In the genomic region with DNA sequence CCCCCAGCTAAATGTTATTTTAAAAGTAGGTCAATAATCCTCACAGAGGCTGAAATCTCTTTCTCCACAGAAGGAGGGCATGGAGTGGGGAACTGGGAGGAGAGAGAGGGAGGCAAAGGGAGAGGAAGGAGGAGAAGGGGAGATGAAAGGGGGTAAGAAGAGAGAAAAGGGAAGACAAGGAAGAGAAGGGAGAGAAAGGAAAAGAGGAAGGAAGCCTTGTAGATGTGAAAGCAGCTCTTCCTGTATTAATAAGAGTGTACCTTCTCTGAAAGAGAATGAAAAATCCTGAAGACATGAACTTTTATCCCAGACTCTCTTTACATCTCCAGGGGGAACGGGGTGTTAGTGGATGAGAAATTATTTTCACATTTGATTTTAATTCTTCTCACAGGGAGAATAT, we compare ENCODE assay signal across 20 mouse cellular contexts. TPM values are rescaled to one million over a fixed set of nuclear protein-coding genes. Genes with fewer than 3 reads are reported as not detected.
DNase-seq lines count a peak whose midpoint lies in the region; ATAC-seq and TF ChIP-seq lines count a peak whose summit lies in the region.
"Had no signal": no experiment of that assay in that cellular context is flagged by ENCODE, and none has a peak within 500 bp of the region (broad histone marks: within the 10 kb centered on the region; RNA-seq: fewer than 3 reads in every experiment).

No protein-coding gene starts in this region.

- no peak for DNase-seq in intestine, embryonic 14.5 days (ENCODE audit: low spot score)
- no peak for DNase-seq in midbrain, postnatal 0 days (ENCODE audit: low spot score)
- no peak for DNase-seq in midbrain, embryonic 10.5 days (ENCODE audit: low spot score)
- no peak for DNase-seq in forebrain, postnatal 0 days
- DNase-seq: adrenal gland, postnatal 10 days; cerebellum, adult 2 months; gastrocnemius, postnatal 36 days; lung, adult 18-20 months; right cerebral cortex, adult 18-20 months had no signal

- TF ChIP-seq CTCF in midbrain, postnatal 0 days (IDR thresholded peaks at IDR 0.05): no peak
- TF ChIP-seq CTCF in cortical plate, adult 2 months (IDR thresholded peaks at IDR 0.05; ENCODE audit: extremely low read depth, insufficient read depth, low read length): no peak
- no peak for TF ChIP-seq CTCF in forebrain, postnatal 0 days (IDR thresholded peaks at IDR 0.05; ENCODE audit: low read depth)

- ATAC-seq in intestine, embryonic 14.5 days (replicated peaks; ENCODE audit: low FRiP score, low TSS enrichment, low read depth): no peak
- ATAC-seq in intestine, embryonic 15.5 days: no peak
- ATAC-seq in midbrain, postnatal 0 days (ENCODE audit: low FRiP score): no peak
- no peak for ATAC-seq in forebrain, postnatal 0 days

- no peaks in the 10 kb centered on the region for H3K79me2 ChIP-seq in macrophage (ENCODE audit: inconsistent target)

- no peaks in the 10 kb centered on the region for H3K9me3 ChIP-seq in intestine, embryonic 14.5 days (ENCODE audit: control insufficient read depth, low read length)
- H3K9me3 ChIP-seq in intestine, embryonic 15.5 days: no peaks in the 10 kb centered on the region
- no peaks in the 10 kb centered on the region for H3K9me3 ChIP-seq in midbrain, postnatal 0 days (ENCODE audit: low read length)
- peaks cover 6% of the 10 kb centered on the region; the same call in 1 of the 2 replicates for H3K9me3 ChIP-seq in midbrain, embryonic 10.5 days (replicated peaks)
- H3K9me3 ChIP-seq in forebrain, postnatal 0 days (ENCODE audit: low read length): no peaks in the 10 kb centered on the region
- H3K9me3 ChIP-seq: embryonic facial prominence, embryonic 15.5 days had no signal

- H3K4me3 ChIP-seq in intestine, embryonic 14.5 days (ENCODE audit: low read depth, low read length): no peak overlapping the region
- no peak overlapping the region for H3K4me3 ChIP-seq in intestine, embryonic 15.5 days (replicated peaks)
- no peak overlapping the region for H3K4me3 ChIP-seq in midbrain, postnatal 0 days (ENCODE audit: low read depth, low read length)
- H3K4me3 ChIP-seq in midbrain, embryonic 10.5 days: no peak overlapping the region
- no peak overlapping the region for H3K4me3 ChIP-seq in cortical plate, adult 2 months (ENCODE audit: insufficient read depth, low read length)
- no peak overlapping the region for H3K4me3 ChIP-seq in macrophage (ENCODE audit: inconsistent target)
- no peak overlapping the region for H3K4me3 ChIP-seq in forebrain, postnatal 0 days (ENCODE audit: low read depth, low read length)
- H3K4me3 ChIP-seq: embryonic facial prominence, embryonic 15.5 days; heart, embryonic 12.5 days; myocyte had no signal

- peak overlapping the region; percentile 17; the same call in 1 of the 2 replicates for H3K27ac ChIP-seq in intestine, embryonic 14.5 days (ENCODE audit: low read depth)
- H3K27ac ChIP-seq in intestine, embryonic 15.5 days: no peak overlapping the region
- peak overlapping the region; percentile 69 for H3K27ac ChIP-seq in midbrain, postnatal 0 days (ENCODE audit: low read depth, low read length)
- H3K27ac ChIP-seq in midbrain, embryonic 10.5 days (replicated peaks): no peak overlapping the region
- H3K27ac ChIP-seq in cortical plate, adult 2 months (ENCODE audit: insufficient read depth, low read length): peak overlapping the region; percentile 41; the same call in 1 of the 2 replicates
- peak overlapping the region; percentile 71 for H3K27ac ChIP-seq in macrophage
- H3K27ac ChIP-seq in forebrain, postnatal 0 days (ENCODE audit: low read depth, low read length): no peak overlapping the region

- WGBS in intestine, embryonic 14.5 days: 82% methylated on average over 1 of the region's 1 CpGs
- WGBS in intestine, embryonic 15.5 days: 89% methylated on average over 1 of the region's 1 CpGs
- WGBS in midbrain, postnatal 0 days: 94% methylated on average over 1 of the region's 1 CpGs
- 94% methylated on average over 1 of the region's 1 CpGs for WGBS in midbrain, embryonic 10.5 days
- WGBS in macrophage (ENCODE audit: missing documents): 63% methylated on average over 1 of the region's 1 CpGs
- 89% methylated on average over 1 of the region's 1 CpGs for WGBS in forebrain, postnatal 0 days

- no peak for TF ChIP-seq POLR2A in cortical plate, adult 2 months (IDR thresholded peaks at IDR 0.05; ENCODE audit: extremely low read depth, insufficient read depth, low read length)

- no peaks in the 10 kb centered on the region for H3K27me3 ChIP-seq in intestine, embryonic 14.5 days (replicated peaks; ENCODE audit: control insufficient read depth, insufficient read depth, low read length)
- H3K27me3 ChIP-seq in intestine, embryonic 15.5 days (replicated peaks): no peaks in the 10 kb centered on the region
- H3K27me3 ChIP-seq in midbrain, postnatal 0 days (ENCODE audit: insufficient read depth, low read length): no peaks in the 10 kb centered on the region
- no peaks in the 10 kb centered on the region for H3K27me3 ChIP-seq in midbrain, embryonic 10.5 days (ENCODE audit: low read depth, poor library complexity, severe bottlenecking)
- no peaks in the 10 kb centered on the region for H3K27me3 ChIP-seq in forebrain, postnatal 0 days (ENCODE audit: insufficient read depth, low read length)
- H3K27me3 ChIP-seq: embryonic facial prominence, embryonic 15.5 days; heart, embryonic 12.5 days had no signal

- no peaks in the 10 kb centered on the region for H3K36me3 ChIP-seq in intestine, embryonic 14.5 days (ENCODE audit: control insufficient read depth, insufficient read depth, low read length)
- H3K36me3 ChIP-seq in intestine, embryonic 15.5 days: no peaks in the 10 kb centered on the region
- H3K36me3 ChIP-seq in midbrain, postnatal 0 days (ENCODE audit: insufficient read depth, low read length): no peaks in the 10 kb centered on the region
- H3K36me3 ChIP-seq in midbrain, embryonic 10.5 days: no peaks in the 10 kb centered on the region
- no peaks in the 10 kb centered on the region for H3K36me3 ChIP-seq in macrophage (ENCODE audit: inconsistent target)
- no peaks in the 10 kb centered on the region for H3K36me3 ChIP-seq in forebrain, postnatal 0 days (ENCODE audit: insufficient read depth)
- H3K36me3 ChIP-seq: embryonic facial prominence, embryonic 15.5 days; heart, embryonic 12.5 days had no signal

- no peak overlapping the region for H3K4me2 ChIP-seq in intestine, embryonic 14.5 days (ENCODE audit: low read length)
- H3K4me2 ChIP-seq in intestine, embryonic 15.5 days (replicated peaks): no peak overlapping the region
- H3K4me2 ChIP-seq in midbrain, postnatal 0 days (ENCODE audit: low read depth, low read length, poor library complexity, severe bottlenecking): no peak overlapping the region
- H3K4me2 ChIP-seq in forebrain, postnatal 0 days (ENCODE audit: low read depth): no peak overlapping the region
- H3K4me2 ChIP-seq: embryonic facial prominence, embryonic 15.5 days; heart, embryonic 12.5 days had no signal

- no peak overlapping the region for H3K9ac ChIP-seq in intestine, embryonic 14.5 days (ENCODE audit: low read length)
- no peak overlapping the region for H3K9ac ChIP-seq in intestine, embryonic 15.5 days
- H3K9ac ChIP-seq in midbrain, postnatal 0 days (replicated peaks; ENCODE audit: low read length, poor library complexity, severe bottlenecking): no peak overlapping the region
- H3K9ac ChIP-seq in forebrain, postnatal 0 days: no peak overlapping the region
- H3K9ac ChIP-seq: embryonic facial prominence, embryonic 15.5 days; heart, embryonic 12.5 days had no signal

- H3K4me1 ChIP-seq in intestine, embryonic 14.5 days (replicated peaks; ENCODE audit: control insufficient read depth, insufficient read depth, low read length): no peaks in the 10 kb centered on the region
- H3K4me1 ChIP-seq in intestine, embryonic 15.5 days (replicated peaks): no peaks in the 10 kb centered on the region
- H3K4me1 ChIP-seq in midbrain, postnatal 0 days (ENCODE audit: insufficient read depth, low read length): peaks cover 3% of the 10 kb centered on the region; the same call in 1 of the 2 replicates
- H3K4me1 ChIP-seq in midbrain, embryonic 10.5 days: no peaks in the 10 kb centered on the region
- no peaks in the 10 kb centered on the region for H3K4me1 ChIP-seq in cortical plate, adult 2 months (ENCODE audit: control insufficient read depth, insufficient read depth, low read length)
- H3K4me1 ChIP-seq in forebrain, postnatal 0 days (ENCODE audit: insufficient read depth): no peaks in the 10 kb centered on the region
- H3K4me1 ChIP-seq: embryonic facial prominence, embryonic 15.5 days had no signal

RNA-seq across cellular contexts. Expression of gene Gm2a, which starts 23.5 kb away (rescaled TPM):
- 23.1 and 24.9 TPM in 2 replicates for polyA plus RNA-seq in intestine, embryonic 14.5 days (2014; fragmentation: Nextera tagmentation; extraction: Ambion mirVana)
- 19.3 and 20.9 TPM in 2 replicates for polyA plus RNA-seq in intestine, embryonic 15.5 days (2015; fragmentation: Nextera tagmentation; extraction: Ambion mirVana)
- total RNA-seq in midbrain, postnatal 0 days (2014; rRNA removed): 31.5 and 46.4 TPM in 2 replicates
- 50.0 and 55.7 TPM in 2 replicates for polyA plus RNA-seq in midbrain, postnatal 0 days (2015; fragmentation: Nextera tagmentation; extraction: Ambion mirVana)
- polyA plus RNA-seq in midbrain, embryonic 10.5 days (2016; fragmentation: Nextera tagmentation; extraction: Ambion mirVana): 9.3 and 11.9 TPM in 2 replicates
- polyA plus RNA-seq in cortical plate, adult 2 months (2012; rRNA removed): 44.2 and 44.4 TPM in 2 replicates
- 10 to 100 TPM in 1 of 26 experiments, 1 to 10 TPM in 25; 1.3 to 10.9 (median 3.9) TPM for total RNA-seq in macrophage (2018; cell fraction: chromatin; rRNA removed)
- 100 to 1,000 TPM; 104 to 194 (median 135) TPM for total RNA-seq in macrophage (2018; cell fraction: cytosol; rRNA removed)
- 100 to 1,000 TPM in 2 of 26 experiments, 10 to 100 TPM in 24; 18.2 to 115 (median 67.3) TPM for total RNA-seq in macrophage (2018; cell fraction: nucleus; rRNA removed)
- 127 to 236 TPM (median 209 TPM) in 3 replicates for polyA plus RNA-seq in macrophage (2018)
- total RNA-seq in forebrain, postnatal 0 days (2014; rRNA removed): 19.9 and 20.2 TPM in 2 replicates
- polyA plus RNA-seq in forebrain, postnatal 0 days (2015; fragmentation: Nextera tagmentation; extraction: Ambion mirVana): 46.7 and 48.4 TPM in 2 replicates

RNA-seq across cellular contexts. Expression of gene Slc36a3, which starts 30.1 kb away (rescaled TPM):
- polyA plus RNA-seq in intestine, embryonic 14.5 days (2014; fragmentation: Nextera tagmentation; extraction: Ambion mirVana): not detected in 2 replicates
- polyA plus RNA-seq in intestine, embryonic 15.5 days (2015; fragmentation: Nextera tagmentation; extraction: Ambion mirVana): not detected in 2 replicates
- not detected in 2 replicates for total RNA-seq in midbrain, postnatal 0 days (2014; rRNA removed)
- polyA plus RNA-seq in midbrain, postnatal 0 days (2015; fragmentation: Nextera tagmentation; extraction: Ambion mirVana): not detected in 2 replicates
- polyA plus RNA-seq in midbrain, embryonic 10.5 days (2016; fragmentation: Nextera tagmentation; extraction: Ambion mirVana): not detected in 2 replicates
- not detected in 2 replicates for polyA plus RNA-seq in cortical plate, adult 2 months (2012; rRNA removed)
- under 1 TPM in 10 of 26 experiments, not detected in 16; 0.32 to 0.78 (median 0.54) TPM for total RNA-seq in macrophage (2018; cell fraction: chromatin; rRNA removed)
- under 1 TPM in 22 of 26 experiments, not detected in 4; 0.09 to 0.37 (median 0.22) TPM for total RNA-seq in macrophage (2018; cell fraction: cytosol; rRNA removed)
- total RNA-seq in macrophage (2018; cell fraction: nucleus; rRNA removed): under 1 TPM in 9 of 26 experiments, not detected in 17; 0.29 to 0.54 (median 0.36) TPM
- polyA plus RNA-seq in macrophage (2018): 0.10 TPM in 1 of 3 replicates, not detected in the others
- total RNA-seq in forebrain, postnatal 0 days (2014; rRNA removed): not detected in 2 replicates
- polyA plus RNA-seq in forebrain, postnatal 0 days (2015; fragmentation: Nextera tagmentation; extraction: Ambion mirVana): not detected in 2 replicates
- total RNA-seq: adrenal gland, postnatal 10 days; common myeloid progenitor, adult 5-6 weeks; gastrocnemius, postnatal 36 days; layer of hippocampus, adult 8-10 months; left cerebral cortex, postnatal 10 days had no signal
- polyA plus RNA-seq: cerebellum, adult 2 months; embryonic facial prominence, embryonic 15.5 days; forebrain, embryonic 11.5 days; heart, embryonic 12.5 days; kidney, postnatal 0 days; myocyte had no signal

RNA-seq across cellular contexts. Expression of gene Ccdc69, which starts 43.5 kb away (rescaled TPM):
- 3.0 and 3.1 TPM in 2 replicates for polyA plus RNA-seq in intestine, embryonic 14.5 days (2014; fragmentation: Nextera tagmentation; extraction: Ambion mirVana)
- polyA plus RNA-seq in intestine, embryonic 15.5 days (2015; fragmentation: Nextera tagmentation; extraction: Ambion mirVana): 2.0 and 2.6 TPM in 2 replicates
- 0.33 and 2.2 TPM in 2 replicates for total RNA-seq in midbrain, postnatal 0 days (2014; rRNA removed)
- polyA plus RNA-seq in midbrain, postnatal 0 days (2015; fragmentation: Nextera tagmentation; extraction: Ambion mirVana): 0.39 and 0.52 TPM in 2 replicates
- polyA plus RNA-seq in midbrain, embryonic 10.5 days (2016; fragmentation: Nextera tagmentation; extraction: Ambion mirVana): 0.34 and 0.39 TPM in 2 replicates
- 0.58 and 0.72 TPM in 2 replicates for polyA plus RNA-seq in cortical plate, adult 2 months (2012; rRNA removed)
- 1 to 10 TPM in 21 of 26 experiments, under 1 TPM in 2, not detected in 3; 0.62 to 6.1 (median 3.0) TPM for total RNA-seq in macrophage (2018; cell fraction: chromatin; rRNA removed)
- total RNA-seq in macrophage (2018; cell fraction: cytosol; rRNA removed): 1 to 10 TPM in 25 of 26 experiments, under 1 TPM in 1; 0.43 to 5.7 (median 3.8) TPM
- total RNA-seq in macrophage (2018; cell fraction: nucleus; rRNA removed): 1 to 10 TPM in 21 of 26 experiments, under 1 TPM in 5; 0.40 to 6.5 (median 2.3) TPM
- polyA plus RNA-seq in macrophage (2018): 2.8 to 5.5 TPM (median 3.1 TPM) in 3 replicates
- total RNA-seq in forebrain, postnatal 0 days (2014; rRNA removed): 0.48 and 0.62 TPM in 2 replicates
- polyA plus RNA-seq in forebrain, postnatal 0 days (2015; fragmentation: Nextera tagmentation; extraction: Ambion mirVana): 0.18 and 0.29 TPM in 2 replicates

Comparison
In these comparisons a context has a peak if more than half of its experiments do, and no peak if none do; other contexts are left out.
1. H3K27ac ChIP-seq: peak in intestine, embryonic 14.5 days (single experiment), midbrain, postnatal 0 days (single experiment), cortical plate, adult 2 months (single experiment) and macrophage (single experiment); none in intestine, embryonic 15.5 days (single experiment), midbrain, embryonic 10.5 days (single experiment) and forebrain, postnatal 0 days (single experiment).